Mouse (Mus musculus): ENCODE measurements around the gene Apoh. TPM values are rescaled to one million over a fixed set of nuclear protein-coding genes. Genes with fewer than 3 reads are reported as not detected.

Apoh gene
- polyA plus RNA-seq, 1 experiment from 2014 or later: not detected

- Histone ChIP-seq H3K27me3 (replicated peaks; ENCODE audit: low read depth, poor library complexity, severe bottlenecking) (peaks cover 3% of the 10 kb centered on the region), H3K4me1 (peaks cover 16% of the 10 kb centered on the region), H3K36me3 (replicated peaks) (no peaks in the 10 kb centered on the region), H3K9me3 (no peaks in the 10 kb centered on the region), H3K4me3 (no peak overlapping the region), H3K27ac (replicated peaks) (no peak overlapping the region)
- 87% methylated on average over 4 of the region's 4 CpGs for WGBS
- DNase-seq (ENCODE audit: low spot score): no peak
These were observed 7.6 kb upstream of the Apoh start for GRCm38 (mm10) chr11:108335536-108335935.

DNA sequence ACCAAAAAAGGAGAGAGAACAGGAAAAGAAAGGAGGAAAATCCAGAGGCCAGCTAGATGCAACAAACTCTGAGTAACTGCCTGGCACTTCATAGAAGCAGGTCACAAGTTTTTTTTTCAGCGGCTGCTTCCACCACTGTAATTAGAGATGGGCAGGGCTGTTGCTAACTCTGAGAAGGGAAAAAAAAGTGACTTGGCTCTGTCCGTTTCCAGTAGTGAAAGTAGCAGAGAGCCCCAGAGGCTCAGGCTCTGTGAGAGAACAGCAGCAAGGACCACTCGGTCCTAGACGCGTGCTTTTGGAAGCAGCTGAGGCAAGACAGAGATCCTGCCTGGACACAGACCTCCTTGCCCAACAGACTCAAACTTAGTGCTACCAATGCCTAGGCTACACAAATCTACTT lies 6.7 kb upstream of the Apoh start:
- Histone ChIP-seq H3K4me3 (no peak overlapping the region), H3K27me3 (replicated peaks; ENCODE audit: low read depth, poor library complexity, severe bottlenecking) (peaks cover 10% of the 10 kb centered on the region), H3K9me3 (no peaks in the 10 kb centered on the region), H3K4me1 (peaks cover 16% of the 10 kb centered on the region), H3K36me3 (replicated peaks) (no peaks in the 10 kb centered on the region), H3K27ac (replicated peaks) (no peak overlapping the region)
- DNase-seq (ENCODE audit: low spot score): no peak
- WGBS: 28% methylated on average over 5 of the region's 5 CpGs

DNA sequence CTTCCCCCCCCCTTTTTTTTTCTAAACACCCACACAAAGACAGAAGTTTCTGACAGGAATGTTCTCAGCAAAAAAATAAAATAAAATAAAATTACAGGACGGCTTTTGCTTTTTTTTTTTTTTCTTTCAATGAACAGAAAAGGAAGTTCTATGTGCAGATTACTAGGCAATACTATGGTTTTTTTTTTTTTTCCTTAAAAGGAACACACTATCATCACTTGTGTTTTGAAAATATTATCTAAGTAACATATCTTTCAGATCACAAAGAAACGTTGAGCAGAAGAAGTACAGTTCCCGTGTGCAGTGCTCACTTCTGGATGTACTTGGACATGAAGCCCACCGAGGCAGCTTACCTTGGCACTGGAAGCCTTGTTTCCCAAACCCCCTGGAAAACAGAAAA lies 2.9 kb upstream of the Apoh start:
- Histone ChIP-seq H3K9me3 (no peaks in the 10 kb centered on the region), H3K27me3 (replicated peaks; ENCODE audit: low read depth, poor library complexity, severe bottlenecking) (peaks cover 36% of the 10 kb centered on the region), H3K4me3 (no peak overlapping the region), H3K36me3 (replicated peaks) (no peaks in the 10 kb centered on the region), H3K4me1 (peaks cover 33% of the 10 kb centered on the region), H3K27ac (replicated peaks) (no peak overlapping the region)
- 92% methylated on average over 4 of the region's 4 CpGs for WGBS
- DNase-seq (ENCODE audit: low spot score): no peak

DNA sequence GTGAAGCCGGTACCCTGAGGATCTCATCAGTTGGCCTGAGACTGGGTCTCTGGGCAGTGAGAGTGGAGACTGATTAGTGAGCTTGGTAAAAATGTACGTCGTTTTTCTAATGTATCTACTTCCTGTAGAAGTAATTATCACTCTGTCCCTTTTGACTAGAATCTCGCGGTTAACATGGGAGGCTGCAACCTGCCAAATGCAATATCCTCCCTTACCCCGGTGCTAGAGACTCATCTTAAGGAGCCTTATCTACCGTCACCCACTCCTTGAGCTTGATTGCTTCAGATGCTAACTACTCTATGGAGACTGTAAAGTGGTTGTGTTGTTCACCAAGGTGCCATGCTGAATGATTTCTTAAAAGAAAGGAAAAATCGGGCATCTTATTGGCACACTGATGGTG lies 1.4 kb upstream of the Apoh start:
- 38% methylated on average over 8 of the region's 8 CpGs for WGBS
- peak overlapping the region; percentile 91; the same call in 1 of the 2 replicates for H3K4me3 ChIP-seq

DNA sequence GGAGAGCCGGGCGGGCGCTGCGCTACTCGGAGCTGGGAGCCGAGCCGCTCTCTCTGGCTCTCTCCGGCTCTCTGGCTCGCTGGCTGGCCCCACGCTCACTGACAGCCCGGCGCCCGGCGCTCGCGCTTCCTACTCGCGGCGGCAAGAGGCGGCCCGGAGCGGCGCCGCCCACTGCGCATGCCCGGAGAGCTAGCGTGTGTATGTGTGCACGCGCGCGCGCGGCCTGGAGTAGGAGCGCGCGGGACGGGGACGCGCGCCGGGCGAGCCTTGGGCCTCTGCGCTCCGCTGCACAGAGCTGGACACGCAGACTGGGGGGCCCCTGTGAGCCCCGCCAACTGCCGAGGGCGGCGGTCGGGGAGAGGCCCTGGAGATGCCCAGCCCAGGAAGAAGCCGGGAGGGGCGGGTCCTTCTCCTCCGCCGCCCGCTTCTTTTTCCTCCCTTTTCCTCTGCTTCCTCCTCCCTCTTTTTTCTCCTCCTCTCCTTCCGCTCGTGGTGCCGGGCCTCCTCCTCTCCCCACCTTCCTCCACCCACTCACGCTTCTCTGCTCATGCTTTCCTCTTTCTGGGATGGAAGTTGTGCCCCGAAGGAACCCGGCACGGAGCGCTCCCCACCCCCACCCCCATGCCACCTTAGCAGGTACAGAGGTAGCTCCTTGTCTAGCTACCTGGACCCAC lies 772 bp downstream of the Apoh start, which contains the start of gene Prkca:
Gene Prkca (minus strand): TSS at position 140 of the 674 bp plus-strand sequence.
- H3K4me3 ChIP-seq: peak within 1 kb of the TSS; percentile 91
- peak within 1 kb of the TSS; percentile 90 for H3K27ac ChIP-seq (replicated peaks)
- no peaks in the 10 kb centered on the region for H3K36me3 ChIP-seq (replicated peaks)
- DNase-seq (ENCODE audit: low spot score): peak; percentile 95
- peaks cover 47% of the 10 kb centered on the region for H3K27me3 ChIP-seq (replicated peaks; ENCODE audit: low read depth, poor library complexity, severe bottlenecking)
- under 1% methylated on average over 63 of the region's 63 CpGs for WGBS
- no peaks in the 10 kb centered on the region for H3K9me3 ChIP-seq
- H3K4me1 ChIP-seq: peaks cover 26% of the 10 kb centered on the region

More for the DNA sequence above, 1.4 kb upstream of the Apoh start:
- H3K27ac ChIP-seq (replicated peaks): no peak overlapping the region
- no peaks in the 10 kb centered on the region for H3K9me3 ChIP-seq
- no peak for DNase-seq (ENCODE audit: low spot score)
- peaks cover 47% of the 10 kb centered on the region for H3K27me3 ChIP-seq (replicated peaks; ENCODE audit: low read depth, poor library complexity, severe bottlenecking)
- H3K4me1 ChIP-seq: peaks cover 26% of the 10 kb centered on the region
- no peaks in the 10 kb centered on the region for H3K36me3 ChIP-seq (replicated peaks)

DNA sequence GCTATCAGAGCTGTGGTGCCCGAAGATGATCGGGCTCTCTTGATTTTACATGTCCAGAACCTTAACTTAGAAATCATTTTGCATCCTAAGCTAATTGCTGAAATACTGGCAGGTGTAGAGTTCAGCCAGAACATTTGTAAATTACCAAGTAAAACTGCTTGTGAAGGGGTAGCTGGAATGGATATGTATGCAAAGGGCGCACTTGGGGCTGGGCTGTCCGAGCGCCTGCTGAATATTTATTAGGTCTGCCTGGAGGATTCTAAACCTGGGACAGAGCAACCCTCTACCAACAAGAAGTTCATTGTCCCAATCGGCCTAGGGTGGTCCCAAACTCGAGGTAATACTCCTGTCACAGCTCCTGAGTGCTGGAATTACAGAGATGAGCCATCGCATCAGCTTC lies 1.6 kb downstream of the Apoh start:
- H3K9me3 ChIP-seq: no peaks in the 10 kb centered on the region
- H3K4me1 ChIP-seq: peaks cover 26% of the 10 kb centered on the region
- H3K36me3 ChIP-seq (replicated peaks): no peaks in the 10 kb centered on the region
- H3K27ac ChIP-seq (replicated peaks): no peak overlapping the region
- H3K4me3 ChIP-seq: peak overlapping the region; percentile 91
- peaks cover 47% of the 10 kb centered on the region for H3K27me3 ChIP-seq (replicated peaks; ENCODE audit: low read depth, poor library complexity, severe bottlenecking)
- 57% methylated on average over 8 of the region's 8 CpGs for WGBS
- DNase-seq (ENCODE audit: low spot score): no peak

- Histone ChIP-seq H3K9me3 (no peaks in the 10 kb centered on the region), H3K27ac (replicated peaks) (no peak overlapping the region), H3K4me1 (peaks cover 26% of the 10 kb centered on the region), H3K36me3 (replicated peaks) (no peaks in the 10 kb centered on the region), H3K27me3 (replicated peaks; ENCODE audit: low read depth, poor library complexity, severe bottlenecking) (peaks cover 46% of the 10 kb centered on the region), H3K4me3 (no peak overlapping the region)
- no peak for DNase-seq (ENCODE audit: low spot score)
- 85% methylated on average over 2 of the region's 2 CpGs for WGBS
These were observed 2.2 kb downstream of the Apoh start for GRCm38 (mm10) chr11:108345321-108345720.

- Histone ChIP-seq H3K27ac (replicated peaks) (no peak overlapping the region), H3K36me3 (replicated peaks) (no peaks in the 10 kb centered on the region), H3K4me3 (no peak overlapping the region), H3K9me3 (no peaks in the 10 kb centered on the region), H3K27me3 (replicated peaks; ENCODE audit: low read depth, poor library complexity, severe bottlenecking) (peaks cover 7% of the 10 kb centered on the region), H3K4me1 (no peaks in the 10 kb centered on the region)
- 85% methylated on average over 4 of the region's 4 CpGs for WGBS
- DNase-seq (ENCODE audit: low spot score): no peak
These were observed 7.6 kb downstream of the Apoh start for GRCm38 (mm10) chr11:108350799-108351198.

DNA sequence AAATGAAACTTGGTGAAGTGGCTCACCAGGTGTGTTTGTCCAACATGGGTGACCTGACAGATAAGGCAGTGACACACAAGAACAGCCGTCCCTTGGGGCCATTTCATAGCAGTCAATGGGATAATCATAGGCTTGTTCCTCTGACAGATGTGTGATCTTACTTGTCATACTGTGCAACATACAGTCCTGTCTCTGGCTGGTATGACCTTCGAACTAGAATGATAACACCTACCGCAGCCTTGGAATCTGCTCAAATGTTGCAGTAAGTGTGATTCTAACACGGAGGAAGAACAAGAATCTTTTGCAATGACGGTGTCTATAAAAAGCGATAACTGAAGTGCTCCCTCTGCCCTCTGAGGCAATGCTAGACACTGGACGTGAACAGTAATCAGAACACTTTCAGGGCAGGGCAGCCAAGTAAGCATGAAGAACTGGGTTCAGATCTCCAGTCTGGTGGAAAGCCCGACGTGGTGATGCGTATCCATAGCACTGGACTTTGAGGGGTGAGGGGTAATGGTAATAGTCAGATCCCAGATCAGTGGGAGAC lies 9.8 kb downstream of the Apoh start:
- no peak overlapping the region for H3K27ac ChIP-seq (replicated peaks)
- no peaks in the 10 kb centered on the region for H3K4me1 ChIP-seq
- no peaks in the 10 kb centered on the region for H3K27me3 ChIP-seq (replicated peaks; ENCODE audit: low read depth, poor library complexity, severe bottlenecking)
- no peaks in the 10 kb centered on the region for H3K36me3 ChIP-seq (replicated peaks)
- no peak overlapping the region for H3K4me3 ChIP-seq
- no peak for DNase-seq (ENCODE audit: low spot score)
- 92% methylated on average over 10 of the region's 10 CpGs for WGBS
- no peaks in the 10 kb centered on the region for H3K9me3 ChIP-seq

DNA sequence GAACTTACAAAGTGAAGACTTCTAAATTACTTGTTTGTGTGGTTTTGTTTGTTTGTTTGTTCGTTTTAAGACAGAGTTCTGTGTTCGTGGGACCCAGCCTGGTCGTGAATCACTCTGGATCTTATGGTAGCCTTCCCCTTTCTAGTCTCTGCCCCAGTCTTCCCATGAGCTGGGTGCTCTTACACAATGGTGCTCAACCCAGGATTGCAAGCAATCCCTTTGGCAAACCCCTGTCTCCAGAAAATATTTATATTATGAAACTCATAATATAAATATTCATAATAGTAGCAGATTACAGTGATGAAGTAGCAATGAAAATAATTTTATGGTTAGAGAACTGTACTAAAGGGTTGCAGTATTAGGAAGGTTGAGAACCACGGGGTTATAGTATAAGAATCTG lies 12.9 kb downstream of the Apoh start:
- no peaks in the 10 kb centered on the region for H3K36me3 ChIP-seq (replicated peaks)
- no peak for DNase-seq (ENCODE audit: low spot score)
- no peak overlapping the region for H3K27ac ChIP-seq (replicated peaks)
- 84% methylated on average over 4 of the region's 4 CpGs for WGBS
- H3K4me1 ChIP-seq: no peaks in the 10 kb centered on the region
- H3K4me3 ChIP-seq: no peak overlapping the region
- H3K27me3 ChIP-seq (replicated peaks; ENCODE audit: low read depth, poor library complexity, severe bottlenecking): no peaks in the 10 kb centered on the region
- H3K9me3 ChIP-seq: no peaks in the 10 kb centered on the region

- no peaks in the 10 kb centered on the region for H3K36me3 ChIP-seq (replicated peaks)
These were observed 15.8 kb downstream of the Apoh start for GRCm38 (mm10) chr11:108358911-108359310.

GRCm38 (mm10) chr11:108360983-108361382 lies 17.8 kb downstream of the Apoh start:
- Histone ChIP-seq H3K4me1 (peaks cover 14% of the 10 kb centered on the region), H3K9me3 (no peaks in the 10 kb centered on the region), H3K36me3 (replicated peaks) (no peaks in the 10 kb centered on the region), H3K4me3 (no peak overlapping the region), H3K27ac (replicated peaks) (no peak overlapping the region), H3K27me3 (replicated peaks; ENCODE audit: low read depth, poor library complexity, severe bottlenecking) (no peaks in the 10 kb centered on the region)
- DNase-seq (ENCODE audit: low spot score): no peak
- WGBS: 81% methylated on average over 4 of the region's 4 CpGs

More at GRCm38 (mm10) chr11:108358911-108359310, 15.8 kb downstream of the Apoh start:
- Histone ChIP-seq H3K27me3 (replicated peaks; ENCODE audit: low read depth, poor library complexity, severe bottlenecking) (no peaks in the 10 kb centered on the region), H3K4me1 (0 out of 2 replicates have a peak, but pooled peaks cover 2% of the 10 kb centered on the region), H3K4me3 (no peak overlapping the region), H3K9me3 (no peaks in the 10 kb centered on the region), H3K27ac (replicated peaks) (no peak overlapping the region)
- 85% methylated on average over 6 of the region's 6 CpGs for WGBS
- DNase-seq (ENCODE audit: low spot score): no peak

DNA sequence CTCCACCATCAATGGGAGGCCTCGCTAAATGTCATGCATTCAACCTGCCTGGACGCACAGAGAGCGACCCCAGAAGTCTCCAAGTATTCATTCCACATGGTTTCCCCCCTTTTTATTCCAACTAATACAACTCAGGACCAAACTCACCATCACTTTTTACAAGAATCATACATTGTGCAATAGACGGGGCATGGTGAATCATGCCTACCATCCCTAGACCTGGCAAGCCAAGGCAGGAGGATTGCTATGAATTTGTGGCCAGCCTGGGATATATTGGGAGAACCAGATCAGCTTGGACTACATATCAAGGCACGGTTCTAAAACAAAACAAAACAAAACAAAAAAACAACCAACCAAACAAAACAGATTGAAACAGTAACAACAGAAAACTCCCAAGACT lies 19.8 kb downstream of the Apoh start:
- Histone ChIP-seq H3K36me3 (replicated peaks) (no peaks in the 10 kb centered on the region), H3K4me3 (no peak overlapping the region), H3K4me1 (peaks cover 14% of the 10 kb centered on the region), H3K27me3 (replicated peaks; ENCODE audit: low read depth, poor library complexity, severe bottlenecking) (no peaks in the 10 kb centered on the region), H3K27ac (replicated peaks) (no peak overlapping the region), H3K9me3 (no peaks in the 10 kb centered on the region)
- 92% methylated on average over 5 of the region's 5 CpGs for WGBS
- DNase-seq (ENCODE audit: low spot score): no peak
